Mouse (Mus musculus) hindlimb bud, embryonic 11.5 days (tissue): Measurements from ENCODE around the gene Olfr15.

Experiments used
- DNase-seq: peaks from one replicate; pipeline ENCODE4 v3.0.0-alpha.2; 2012; ENCODE audit warnings: low read depth, low spot score; ENCODE audit errors: extremely low spot score

The Olfr15 gene

DNA sequence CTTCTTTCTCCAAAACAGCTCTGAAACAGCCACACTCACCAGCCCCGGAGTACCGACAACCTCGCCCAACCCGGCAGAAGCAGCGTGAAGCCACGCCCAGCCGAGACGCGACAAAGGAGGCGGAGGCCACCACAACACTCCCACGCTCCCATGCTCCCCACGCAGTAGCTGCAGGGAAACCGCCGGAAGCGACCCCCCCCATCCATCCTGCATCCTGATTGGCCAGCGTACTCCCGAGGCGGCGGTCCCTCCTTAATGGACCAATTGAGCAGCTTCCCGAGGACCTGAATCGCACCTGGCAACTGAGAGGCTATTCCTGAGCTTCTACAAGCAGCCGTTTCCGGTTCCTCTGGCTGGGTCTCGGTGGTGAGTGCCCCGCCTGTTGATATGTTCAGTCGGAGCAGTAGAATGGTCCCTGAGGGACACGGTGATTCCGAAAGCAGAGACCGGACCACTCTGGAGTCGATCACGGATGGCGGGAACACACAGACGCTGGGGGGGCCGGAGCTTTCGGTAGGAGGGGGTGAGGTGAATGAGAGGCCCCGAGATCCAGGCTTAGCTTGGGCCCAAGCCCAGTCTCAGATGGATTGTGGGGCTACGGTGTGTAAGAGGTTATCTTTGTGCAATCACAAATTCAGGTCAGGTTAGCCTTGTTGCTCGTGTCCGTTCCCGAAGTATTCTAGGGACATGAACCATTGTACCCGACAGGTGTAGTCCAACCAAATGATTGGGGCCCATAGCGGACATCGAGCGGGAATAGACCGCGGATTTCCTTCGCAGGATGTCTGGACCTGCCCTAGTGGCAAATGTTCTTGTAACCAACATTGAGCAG is 41.8 kb downstream of the Olfr15 start, which contains the start of gene Naa60:
Naa60 (plus strand) TSS at position 160 of the 832 bp plus-strand sequence.
- peak; percentile 64 for DNase-seq

DNA sequence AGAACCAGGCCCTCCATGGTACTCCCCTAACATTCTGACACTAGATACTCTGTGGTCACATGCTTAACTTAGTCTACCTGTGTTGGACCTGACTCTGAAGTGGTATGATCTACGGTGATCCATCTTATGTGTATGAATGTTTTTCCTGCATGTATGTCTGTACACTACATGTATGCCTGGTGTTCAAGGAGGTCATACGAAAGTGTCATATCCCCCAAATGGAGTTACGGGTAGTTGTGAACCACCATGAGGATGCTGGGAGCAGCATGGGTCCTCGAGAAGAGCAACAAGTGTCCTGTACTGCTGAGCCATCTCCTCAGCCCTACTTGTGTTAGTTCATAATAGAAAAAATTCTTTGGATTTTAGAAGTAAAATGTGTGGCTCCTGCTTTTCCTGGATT is 45.7 kb downstream of the Olfr15 start:
- no peak for DNase-seq

DNA sequence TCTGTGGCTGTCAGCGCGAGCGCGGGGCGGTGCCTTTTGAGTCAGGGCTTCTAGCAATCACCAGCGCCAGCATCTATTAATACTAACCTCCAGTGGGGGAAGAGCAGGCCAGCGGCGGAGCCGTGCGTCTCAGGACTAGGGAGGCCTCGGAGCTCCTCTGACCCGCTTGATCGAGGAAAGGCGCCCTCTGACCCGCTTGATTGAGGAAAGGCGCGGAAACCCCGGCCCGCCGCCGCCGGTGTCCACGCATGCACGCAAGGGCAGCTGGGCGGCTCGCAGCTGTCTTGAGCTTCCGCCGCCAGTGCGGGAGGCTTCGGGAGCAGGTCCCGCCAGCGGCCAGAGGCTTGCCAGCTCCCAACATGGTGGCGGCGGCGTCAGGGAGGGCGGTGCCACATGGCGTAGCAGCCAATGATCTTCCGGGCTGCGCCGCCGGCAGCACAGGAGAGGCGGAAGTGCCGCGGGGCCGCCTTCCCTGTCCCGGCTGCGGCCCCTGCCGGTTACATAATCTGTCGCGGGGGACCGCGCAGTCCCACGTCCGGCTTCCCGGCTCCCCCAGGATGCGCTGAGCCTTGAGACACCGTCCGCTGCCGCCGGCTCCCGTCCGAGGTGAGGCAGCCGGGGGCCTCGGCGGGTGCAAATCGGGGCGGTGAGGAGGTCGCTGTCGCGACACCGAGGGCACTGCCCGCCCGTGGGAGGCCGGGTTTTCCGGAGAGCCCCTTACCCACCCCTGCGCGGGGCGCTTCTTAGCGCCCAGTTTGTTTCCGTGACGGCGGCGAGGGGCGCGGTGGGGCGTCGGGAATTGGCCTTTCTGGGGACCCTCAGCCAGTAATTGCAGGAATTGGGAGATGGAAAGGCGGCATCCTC is 53.8 kb downstream of the Olfr15 start, which contains the start of the genes Zfp597 and Gm20695:
Zfp597 (minus strand) TSS at position 361 of the 864 bp plus-strand sequence.
Gm20695 (plus strand) TSS at position 448 of the 864 bp plus-strand sequence.
- DNase-seq: peak; percentile 49

DNA sequence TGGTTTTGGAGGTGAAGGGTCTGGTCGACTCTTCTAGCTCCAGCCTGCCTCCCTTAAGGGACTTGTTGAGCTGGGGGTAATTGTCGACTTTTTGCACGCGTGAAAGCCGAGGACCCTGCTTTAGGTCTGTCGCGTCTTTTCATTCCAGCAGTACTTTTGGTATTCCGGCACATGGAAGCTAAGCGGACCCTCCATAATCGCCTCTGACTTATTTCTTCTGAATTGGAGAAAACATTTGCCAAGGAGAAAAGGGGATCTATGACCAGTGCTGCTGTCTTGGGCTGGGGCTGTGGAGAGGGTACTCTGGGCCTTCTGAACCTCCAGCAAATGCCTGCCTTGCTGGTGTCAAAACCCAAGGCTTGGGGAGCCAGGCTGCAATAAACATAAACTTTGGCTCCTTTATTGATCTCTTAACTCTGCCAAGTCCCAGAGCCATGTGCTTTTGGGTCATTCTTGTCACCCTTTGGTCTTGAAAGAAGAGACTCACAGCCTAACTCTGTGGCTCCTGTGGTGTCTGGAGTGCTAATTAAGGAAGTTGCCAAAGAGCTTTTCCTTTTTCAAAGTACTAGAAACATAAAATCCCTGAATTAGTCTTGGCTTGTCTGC is 54.5 kb downstream of the Olfr15 start:
- DNase-seq: no peak

DNA sequence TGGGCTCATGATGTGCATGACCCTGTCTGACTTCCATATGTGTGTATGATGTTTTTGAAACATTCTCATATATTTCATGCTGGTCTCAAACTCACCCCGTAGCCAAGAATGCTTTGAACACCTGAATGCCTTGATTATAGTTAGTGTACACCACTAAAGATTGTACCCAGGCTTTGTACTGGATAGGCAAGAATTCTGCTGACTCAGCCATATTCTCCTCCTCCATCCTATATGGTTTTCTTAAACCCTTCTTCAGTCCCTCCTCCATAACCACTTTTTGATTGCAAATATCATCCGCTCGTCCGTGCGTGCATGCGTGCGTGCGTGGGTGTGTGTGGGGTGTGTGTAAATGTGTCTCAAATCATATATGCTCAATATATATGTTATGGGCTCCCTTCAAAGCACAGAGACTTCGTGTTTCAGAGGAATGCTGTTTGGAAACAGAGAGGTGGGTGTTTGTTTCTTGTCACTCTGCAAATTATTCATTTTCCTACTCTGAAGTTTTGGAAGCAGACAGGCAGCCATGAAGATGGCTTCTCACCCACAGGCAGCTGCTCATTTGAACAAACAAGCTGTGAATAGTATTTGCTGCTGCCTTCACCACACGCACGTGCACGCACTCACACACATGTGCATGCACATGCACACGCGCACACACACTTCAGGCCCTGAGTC is 61.1 kb downstream of the Olfr15 start:
- DNase-seq: no peak

DNA sequence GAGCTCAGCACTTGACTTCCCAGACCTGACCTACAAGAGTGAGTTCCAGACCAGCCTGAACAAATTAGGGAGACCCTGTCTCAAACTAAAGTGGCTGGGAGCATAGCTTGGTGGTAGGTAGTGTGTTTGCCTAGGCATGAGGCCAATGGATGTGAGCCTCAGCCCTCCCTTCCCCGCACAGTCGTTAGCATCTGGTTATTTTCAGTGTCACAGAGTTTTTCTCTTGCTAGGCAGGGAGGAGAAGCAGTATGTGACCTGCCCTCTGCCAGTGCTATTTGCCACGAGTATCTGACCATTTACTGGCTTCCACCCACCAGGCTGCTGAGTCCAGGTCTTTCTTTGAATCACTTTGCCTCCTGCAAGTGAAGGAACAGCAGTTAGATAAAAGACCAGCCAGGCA is 63.1 kb downstream of the Olfr15 start:
- DNase-seq: no peak
